Mouse (Mus musculus) heart, embryonic 15.5 days (tissue): ENCODE results near the gene Zmiz1. TPM values are rescaled to one million over a fixed set of nuclear protein-coding genes. Genes with fewer than 3 reads are reported as not detected.
A peak's percentile ranks its signal among the peaks of the same experiment; 100 is the strongest.

Source experiments
- ATAC-seq: fragments of 200-750 bp; cut with Nextera tagmentation; replicated peaks from 2 replicates; pipeline ENCODE4 v1.8.0; 2017; ENCODE audit warnings: low read depth, moderate TSS enrichment; ENCODE audit not compliant: insufficient number of reproducible peaks, insufficient read depth, low FRiP score
- H3K27ac ChIP-seq: fragments of 300-500 bp; sonication (generic); 2 replicates; pipeline ENCODE4 v1.5.1; 2015; ENCODE audit warnings: mild to moderate bottlenecking, inconsistent platforms
- H3K27me3 ChIP-seq: fragments of 300-500 bp; sonication (generic); 2 replicates; pipeline ENCODE4 v1.6.1; 2015; ENCODE audit warnings: inconsistent platforms
- H3K36me3 ChIP-seq: fragments of 300-500 bp; sonication (generic); 2 replicates; pipeline ENCODE4 v1.6.1; 2015; ENCODE audit warnings: mild to moderate bottlenecking, inconsistent platforms
- H3K4me1 ChIP-seq: fragments of 300-500 bp; sonication (generic); replicated peaks from 2 replicates; pipeline ENCODE4 v1.6.1; 2015; ENCODE audit warnings: inconsistent platforms
- H3K4me2 ChIP-seq: fragments of 300-500 bp; sonication (generic); 2 replicates; pipeline ENCODE4 v1.6.1; 2015; ENCODE audit warnings: inconsistent platforms, mild to moderate bottlenecking, moderate library complexity
- H3K4me3 ChIP-seq: fragments of 300-500 bp; sonication (generic); 2 replicates; pipeline ENCODE4 v1.5.1; 2015; ENCODE audit warnings: mild to moderate bottlenecking, inconsistent platforms
- H3K9ac ChIP-seq: fragments of 300-500 bp; sonication (generic); 2 replicates; pipeline ENCODE4 v1.6.1; 2015; ENCODE audit warnings: mild to moderate bottlenecking, inconsistent platforms
- H3K9me3 ChIP-seq: fragments of 300-500 bp; sonication (generic); replicated peaks from 2 replicates; pipeline ENCODE4 v1.6.1; 2016; ENCODE audit warnings: inconsistent platforms
- WGBS: fragments of 180-500 bp; shearing (Covaris S2); methylation state at CpG from one replicate; pipeline ENCODE4 v1.1.7; 2015; ENCODE audit warnings: mixed read lengths; 5-methylcytosine and 5-hydroxymethylcytosine counted together
- polyA plus RNA-seq: library from polyadenylated mRNA; unstranded; fragments of >200 nt; fragmentation: Nextera tagmentation; extraction: Ambion mirVana; gene quantifications from 2 replicates; pipeline ENCODE4 v1.2.1, GENCODE M21; 2015

Zmiz1 gene
- polyA plus RNA-seq, 1 experiment from 2014 or later, result 22.1 TPM

GRCm38 (mm10) chr14:25440116-25440515 is 18.9 kb upstream of the Zmiz1 start:
- Histone ChIP-seq H3K9me3 (no peaks in the 10 kb centered on the region), H3K27ac (no peak overlapping the region), H3K36me3 (no peaks in the 10 kb centered on the region), H3K9ac (no peak overlapping the region), H3K4me1 (peaks cover 23% of the 10 kb centered on the region), H3K4me3 (no peak overlapping the region), H3K4me2 (no peak overlapping the region), H3K27me3 (no peaks in the 10 kb centered on the region)
- no peak for ATAC-seq
- 8% methylated on average over 1 of the region's 1 CpGs for WGBS

GRCm38 (mm10) chr14:25440777-25441176 is 18.2 kb upstream of the Zmiz1 start:
- peaks cover 23% of the 10 kb centered on the region for H3K4me1 ChIP-seq
- H3K4me3 ChIP-seq, result no peak overlapping the region
- H3K27me3 ChIP-seq, result no peaks in the 10 kb centered on the region
- no peak overlapping the region for H3K9ac ChIP-seq
- ATAC-seq, result peak; percentile 44; the same call in 1 of the 2 replicates
- no peak overlapping the region for H3K4me2 ChIP-seq
- 45% methylated on average over 3 of the region's 3 CpGs for WGBS
- H3K9me3 ChIP-seq, result no peaks in the 10 kb centered on the region
- no peaks in the 10 kb centered on the region for H3K36me3 ChIP-seq
- no peak overlapping the region for H3K27ac ChIP-seq

- H3K4me1 ChIP-seq, result peaks cover 23% of the 10 kb centered on the region
- ATAC-seq, result no peak
- no peaks in the 10 kb centered on the region for H3K9me3 ChIP-seq
- no peak overlapping the region for H3K4me3 ChIP-seq
- H3K9ac ChIP-seq, result no peak overlapping the region
- no peak overlapping the region for H3K27ac ChIP-seq
- H3K36me3 ChIP-seq, result no peaks in the 10 kb centered on the region
- no peaks in the 10 kb centered on the region for H3K27me3 ChIP-seq
- H3K4me2 ChIP-seq, result no peak overlapping the region
- 72% methylated on average over 5 of the region's 5 CpGs for WGBS
Measured at GRCm38 (mm10) chr14:25441469-25441868, 17.5 kb upstream of the Zmiz1 start.

- no peaks in the 10 kb centered on the region for H3K36me3 ChIP-seq
- 68% methylated on average over 2 of the region's 2 CpGs for WGBS
- H3K9ac ChIP-seq, result no peak overlapping the region
- no peak overlapping the region for H3K4me3 ChIP-seq
- no peak overlapping the region for H3K4me2 ChIP-seq
- ATAC-seq, result no peak
- no peaks in the 10 kb centered on the region for H3K27me3 ChIP-seq
- H3K4me1 ChIP-seq, result peaks cover 23% of the 10 kb centered on the region
- H3K9me3 ChIP-seq, result no peaks in the 10 kb centered on the region
- H3K27ac ChIP-seq, result no peak overlapping the region
Measured at GRCm38 (mm10) chr14:25442676-25443075, 16.3 kb upstream of the Zmiz1 start.

- WGBS, result 81% methylated on average over 6 of the region's 6 CpGs
Measured at GRCm38 (mm10) chr14:25447136-25447775, 11.7 kb upstream of the Zmiz1 start.

GRCm38 (mm10) chr14:25448471-25448870 is 10.5 kb upstream of the Zmiz1 start:
- Histone ChIP-seq H3K27ac (no peak overlapping the region), H3K4me1 (peaks cover 30% of the 10 kb centered on the region), H3K9ac (no peak overlapping the region), H3K4me2 (no peak overlapping the region), H3K36me3 (no peaks in the 10 kb centered on the region), H3K27me3 (no peaks in the 10 kb centered on the region), H3K4me3 (no peak overlapping the region), H3K9me3 (no peaks in the 10 kb centered on the region)
- ATAC-seq, result no peak
- 74% methylated on average over 2 of the region's 2 CpGs for WGBS

More at GRCm38 (mm10) chr14:25447136-25447775, 11.7 kb upstream of the Zmiz1 start:
- Histone ChIP-seq H3K27me3 (no peaks in the 10 kb centered on the region), H3K36me3 (no peaks in the 10 kb centered on the region), H3K4me2 (no peak overlapping the region), H3K27ac (no peak overlapping the region), H3K4me1 (peaks cover 31% of the 10 kb centered on the region), H3K9me3 (no peaks in the 10 kb centered on the region), H3K4me3 (no peak overlapping the region), H3K9ac (no peak overlapping the region)
- no peak for ATAC-seq

GRCm38 (mm10) chr14:25451099-25451667 is 7.8 kb upstream of the Zmiz1 start:
- H3K27ac ChIP-seq, result peak overlapping the region; percentile 79
- no peaks in the 10 kb centered on the region for H3K36me3 ChIP-seq
- H3K27me3 ChIP-seq, result no peaks in the 10 kb centered on the region
- WGBS, result 9% methylated on average over 7 of the region's 7 CpGs
- H3K9me3 ChIP-seq, result no peaks in the 10 kb centered on the region
- H3K9ac ChIP-seq, result no peak overlapping the region
- peaks cover 48% of the 10 kb centered on the region for H3K4me1 ChIP-seq
- no peak overlapping the region for H3K4me3 ChIP-seq
- H3K4me2 ChIP-seq, result peak overlapping the region; percentile 26
- ATAC-seq, result peak; percentile 78

GRCm38 (mm10) chr14:25451699-25452632 is 7.0 kb upstream of the Zmiz1 start:
- WGBS, result 36% methylated on average over 10 of the region's 10 CpGs
- Histone ChIP-seq H3K9me3 (no peaks in the 10 kb centered on the region), H3K27ac (peak overlapping the region; percentile 79), H3K27me3 (no peaks in the 10 kb centered on the region), H3K4me1 (peaks cover 55% of the 10 kb centered on the region), H3K4me2 (0 out of 2 replicates have a peak overlapping the region, but pooled peaks have one; percentile 26), H3K4me3 (no peak overlapping the region), H3K36me3 (no peaks in the 10 kb centered on the region), H3K9ac (no peak overlapping the region)
- peak; percentile 8; the same call in 1 of the 2 replicates for ATAC-seq

GRCm38 (mm10) chr14:25452633-25453025 is 6.4 kb upstream of the Zmiz1 start:
- H3K4me2 ChIP-seq, result no peak overlapping the region
- no peak overlapping the region for H3K4me3 ChIP-seq
- no peaks in the 10 kb centered on the region for H3K36me3 ChIP-seq
- no peak overlapping the region for H3K27ac ChIP-seq
- no peak for ATAC-seq
- H3K27me3 ChIP-seq, result no peaks in the 10 kb centered on the region
- WGBS, result 39% methylated on average over 2 of the region's 2 CpGs
- H3K9me3 ChIP-seq, result no peaks in the 10 kb centered on the region
- H3K9ac ChIP-seq, result no peak overlapping the region
- H3K4me1 ChIP-seq, result peaks cover 55% of the 10 kb centered on the region

- no peak for ATAC-seq
- Histone ChIP-seq H3K27me3 (no peaks in the 10 kb centered on the region), H3K27ac (no peak overlapping the region), H3K9ac (no peak overlapping the region), H3K36me3 (no peaks in the 10 kb centered on the region), H3K4me1 (peaks cover 61% of the 10 kb centered on the region), H3K9me3 (no peaks in the 10 kb centered on the region), H3K4me2 (no peak overlapping the region), H3K4me3 (no peak overlapping the region)
- WGBS, result 69% methylated on average over 12 of the region's 12 CpGs
Measured at GRCm38 (mm10) chr14:25454066-25454760, 4.8 kb upstream of the Zmiz1 start.
